Mouse (Mus musculus): Measurements from ENCODE around the gene Ccpg1os. TPM values are rescaled to one million over a fixed set of nuclear protein-coding genes. Genes with fewer than 3 reads are reported as not detected.

Ccpg1os gene
- polyA plus RNA-seq, 1 experiment from 2014 or later, result 13.5 TPM

DNA sequence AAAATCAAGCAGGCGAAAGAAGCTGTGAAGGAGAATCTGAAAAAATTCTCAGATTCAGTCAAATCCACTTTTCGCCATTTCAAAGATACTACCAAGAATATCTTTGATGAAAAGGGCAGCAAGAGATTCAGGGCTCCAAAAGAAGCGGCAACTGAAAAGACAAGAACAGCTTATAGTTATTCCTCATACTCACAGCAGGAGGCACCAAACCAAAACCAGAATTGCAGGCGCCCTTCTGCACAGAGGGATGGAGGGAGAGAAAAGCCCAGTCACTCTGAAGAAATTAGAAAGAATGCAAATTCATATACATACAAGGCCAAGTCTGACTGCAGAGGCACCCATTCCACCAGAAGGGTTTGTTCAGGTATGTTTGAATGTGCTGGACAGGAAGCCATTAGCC is 27.4 kb upstream of the Ccpg1os start:
- Histone ChIP-seq H3K27me3 (ENCODE audit: control insufficient read depth, insufficient read depth, low read length) (no peaks in the 10 kb centered on the region), H3K9me3 (replicated peaks; ENCODE audit: control insufficient read depth, low read length) (no peaks in the 10 kb centered on the region), H3K4me1 (ENCODE audit: control insufficient read depth, insufficient read depth, low read length) (no peaks in the 10 kb centered on the region), H3K9ac (ENCODE audit: low read depth, low read length) (no peak overlapping the region), H3K4me2 (no peak overlapping the region), H3K4me3 (ENCODE audit: low read depth, low read length) (no peak overlapping the region), H3K36me3 (ENCODE audit: control insufficient read depth, insufficient read depth, low read length) (peaks cover 5% of the 10 kb centered on the region; the same call in 1 of the 2 replicates), H3K27ac (ENCODE audit: low read depth, low read length) (no peak overlapping the region)
- ATAC-seq (replicated peaks; ENCODE audit: insufficient number of reproducible peaks, low FRiP score, low TSS enrichment), result no peak
- WGBS (ENCODE audit: insufficient replicate concordance), result 81% methylated on average over 4 of the region's 4 CpGs

DNA sequence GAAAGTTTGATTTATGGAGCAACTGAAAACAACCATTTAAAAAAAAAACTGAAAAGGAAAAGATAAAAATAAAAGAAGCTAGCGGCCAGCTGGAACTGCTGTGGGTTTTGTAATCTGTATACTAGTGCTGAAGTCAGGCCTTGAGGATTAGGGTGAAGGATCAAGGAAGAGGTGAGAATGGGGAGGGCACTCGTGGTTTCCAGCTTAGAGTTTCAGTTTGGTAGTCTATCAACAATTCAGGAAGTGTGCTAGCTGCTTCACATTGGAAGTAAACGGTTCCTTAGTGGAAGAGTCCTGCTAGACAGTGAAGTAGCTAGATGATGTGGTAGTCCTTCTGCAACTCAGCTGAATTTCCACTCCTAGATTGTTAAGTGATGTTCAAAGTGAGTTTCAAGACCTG is 23.2 kb upstream of the Ccpg1os start:
- no peak overlapping the region for H3K4me2 ChIP-seq
- no peak for ATAC-seq (replicated peaks; ENCODE audit: insufficient number of reproducible peaks, low FRiP score, low TSS enrichment)
- H3K27ac ChIP-seq (ENCODE audit: low read depth, low read length), result no peak overlapping the region
- H3K36me3 ChIP-seq (ENCODE audit: control insufficient read depth, insufficient read depth, low read length), result peaks cover 4% of the 10 kb centered on the region
- no peaks in the 10 kb centered on the region for H3K4me1 ChIP-seq (ENCODE audit: control insufficient read depth, insufficient read depth, low read length)
- no peak overlapping the region for H3K4me3 ChIP-seq (ENCODE audit: low read depth, low read length)
- H3K9ac ChIP-seq (ENCODE audit: low read depth, low read length), result no peak overlapping the region
- no peaks in the 10 kb centered on the region for H3K27me3 ChIP-seq (ENCODE audit: control insufficient read depth, insufficient read depth, low read length)
- H3K9me3 ChIP-seq (replicated peaks; ENCODE audit: control insufficient read depth, low read length), result no peaks in the 10 kb centered on the region
- WGBS (ENCODE audit: insufficient replicate concordance), result 60% methylated on average over 3 of the region's 3 CpGs

DNA sequence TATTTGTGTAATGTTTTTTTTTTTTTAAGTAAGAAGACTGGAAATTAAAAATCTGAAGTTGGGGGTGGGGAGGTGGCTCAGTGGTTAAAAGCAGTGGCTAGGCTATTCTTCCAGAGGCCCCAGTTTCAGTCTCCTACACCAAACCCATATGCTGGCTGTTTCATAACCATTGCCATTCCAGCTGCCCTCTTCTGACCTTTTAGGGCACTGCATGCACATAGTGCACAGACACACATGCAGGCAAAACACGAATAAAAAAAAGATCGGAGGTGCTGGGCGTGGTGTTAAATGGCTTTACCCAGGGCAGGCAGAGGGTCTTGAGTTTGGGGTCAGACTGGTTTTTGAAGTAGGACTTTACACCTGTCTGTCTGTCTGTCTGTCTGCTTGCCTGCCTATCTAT is 21.0 kb upstream of the Ccpg1os start:
- H3K27ac ChIP-seq (ENCODE audit: low read depth, low read length), result no peak overlapping the region
- H3K4me3 ChIP-seq (ENCODE audit: low read depth, low read length), result no peak overlapping the region
- no peaks in the 10 kb centered on the region for H3K9me3 ChIP-seq (replicated peaks; ENCODE audit: control insufficient read depth, low read length)
- H3K4me2 ChIP-seq, result no peak overlapping the region
- no peak for ATAC-seq (replicated peaks; ENCODE audit: insufficient number of reproducible peaks, low FRiP score, low TSS enrichment)
- no peaks in the 10 kb centered on the region for H3K4me1 ChIP-seq (ENCODE audit: control insufficient read depth, insufficient read depth, low read length)
- H3K27me3 ChIP-seq (ENCODE audit: control insufficient read depth, insufficient read depth, low read length), result no peaks in the 10 kb centered on the region
- H3K36me3 ChIP-seq (ENCODE audit: control insufficient read depth, insufficient read depth, low read length), result peaks cover 4% of the 10 kb centered on the region; the same call in 1 of the 2 replicates
- no peak overlapping the region for H3K9ac ChIP-seq (ENCODE audit: low read depth, low read length)
- WGBS (ENCODE audit: insufficient replicate concordance), result 94% methylated on average over 3 of the region's 3 CpGs

DNA sequence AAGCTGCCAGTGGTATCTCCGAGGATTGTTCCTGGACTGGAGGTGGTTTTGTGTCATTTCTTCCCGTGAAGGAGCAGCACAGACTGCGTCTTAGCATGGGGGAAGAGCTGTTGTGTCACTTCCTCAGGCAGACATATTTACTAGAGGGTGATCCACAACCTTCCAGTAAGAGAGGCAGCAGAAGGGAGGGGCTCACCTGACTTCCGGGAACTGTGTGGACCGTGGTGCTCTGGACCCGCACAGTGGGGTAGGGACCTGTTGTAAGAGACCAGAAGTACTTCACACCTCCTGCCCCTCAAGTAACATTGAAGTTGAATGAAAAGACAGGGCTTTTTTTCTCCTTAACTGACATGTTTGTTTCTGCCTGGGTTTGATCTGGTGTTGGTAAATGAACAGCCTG is 19.9 kb upstream of the Ccpg1os start:
- ATAC-seq (replicated peaks; ENCODE audit: insufficient number of reproducible peaks, low FRiP score, low TSS enrichment), result no peak
- no peak overlapping the region for H3K4me3 ChIP-seq (ENCODE audit: low read depth, low read length)
- H3K9ac ChIP-seq (ENCODE audit: low read depth, low read length), result no peak overlapping the region
- H3K9me3 ChIP-seq (replicated peaks; ENCODE audit: control insufficient read depth, low read length), result no peaks in the 10 kb centered on the region
- no peaks in the 10 kb centered on the region for H3K4me1 ChIP-seq (ENCODE audit: control insufficient read depth, insufficient read depth, low read length)
- WGBS (ENCODE audit: insufficient replicate concordance), result 77% methylated on average over 6 of the region's 6 CpGs
- H3K4me2 ChIP-seq, result no peak overlapping the region
- peaks cover 4% of the 10 kb centered on the region; the same call in 1 of the 2 replicates for H3K36me3 ChIP-seq (ENCODE audit: control insufficient read depth, insufficient read depth, low read length)
- no peaks in the 10 kb centered on the region for H3K27me3 ChIP-seq (ENCODE audit: control insufficient read depth, insufficient read depth, low read length)
- no peak overlapping the region for H3K27ac ChIP-seq (ENCODE audit: low read depth, low read length)

DNA sequence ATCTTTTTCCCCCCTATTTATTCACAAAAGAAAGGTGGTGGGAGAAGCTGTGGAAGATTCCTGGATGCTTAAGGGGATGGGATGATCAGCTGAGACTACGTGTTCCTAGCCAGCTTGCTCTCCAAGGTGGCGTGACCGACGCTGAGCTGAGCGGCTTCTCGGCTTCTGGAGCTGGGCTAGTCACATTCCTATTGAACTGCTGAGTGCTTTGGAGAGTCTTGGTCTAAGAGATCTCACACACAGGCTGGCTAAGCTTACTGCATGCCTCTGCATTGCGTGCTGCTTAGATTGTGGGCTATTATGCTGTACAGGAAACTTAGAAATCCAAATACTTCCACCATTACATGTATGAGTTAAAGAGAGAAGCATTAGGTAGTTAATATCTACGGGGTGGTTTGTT is 18.9 kb upstream of the Ccpg1os start:
- ATAC-seq (replicated peaks; ENCODE audit: insufficient number of reproducible peaks, low FRiP score, low TSS enrichment), result no peak
- H3K27ac ChIP-seq (ENCODE audit: low read depth, low read length), result no peak overlapping the region
- 80% methylated on average over 8 of the region's 8 CpGs for WGBS (ENCODE audit: insufficient replicate concordance)
- H3K4me1 ChIP-seq (ENCODE audit: control insufficient read depth, insufficient read depth, low read length), result no peaks in the 10 kb centered on the region
- H3K27me3 ChIP-seq (ENCODE audit: control insufficient read depth, insufficient read depth, low read length), result no peaks in the 10 kb centered on the region
- H3K9me3 ChIP-seq (replicated peaks; ENCODE audit: control insufficient read depth, low read length), result no peaks in the 10 kb centered on the region
- H3K36me3 ChIP-seq (ENCODE audit: control insufficient read depth, insufficient read depth, low read length), result peaks cover 4% of the 10 kb centered on the region; the same call in 1 of the 2 replicates
- H3K9ac ChIP-seq (ENCODE audit: low read depth, low read length), result no peak overlapping the region
- H3K4me2 ChIP-seq, result no peak overlapping the region
- H3K4me3 ChIP-seq (ENCODE audit: low read depth, low read length), result no peak overlapping the region

DNA sequence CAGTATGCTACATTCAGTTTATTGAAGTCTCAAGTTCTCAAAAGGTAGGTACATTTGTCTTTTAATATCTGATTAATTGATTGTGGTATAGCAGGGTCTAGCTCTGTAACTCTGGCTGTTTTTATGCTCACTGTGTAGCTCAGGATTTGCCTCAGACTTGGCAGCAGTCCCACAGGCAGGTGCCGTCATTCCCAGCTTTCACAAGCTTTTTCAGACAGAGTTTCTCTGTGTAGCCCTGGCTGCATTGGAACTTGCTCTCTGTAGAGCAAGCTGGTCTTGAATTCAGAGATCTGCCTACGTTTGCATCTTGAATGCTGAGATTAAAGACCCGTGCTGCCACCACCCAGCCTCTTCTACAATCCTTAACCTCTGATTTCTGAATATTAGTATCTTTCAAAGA is 17.0 kb upstream of the Ccpg1os start:
- Histone ChIP-seq H3K27ac (ENCODE audit: low read depth, low read length) (no peak overlapping the region), H3K9ac (ENCODE audit: low read depth, low read length) (no peak overlapping the region), H3K4me1 (ENCODE audit: control insufficient read depth, insufficient read depth, low read length) (no peaks in the 10 kb centered on the region), H3K9me3 (replicated peaks; ENCODE audit: control insufficient read depth, low read length) (no peaks in the 10 kb centered on the region), H3K27me3 (ENCODE audit: control insufficient read depth, insufficient read depth, low read length) (no peaks in the 10 kb centered on the region), H3K4me3 (ENCODE audit: low read depth, low read length) (no peak overlapping the region), H3K4me2 (no peak overlapping the region), H3K36me3 (ENCODE audit: control insufficient read depth, insufficient read depth, low read length) (peaks cover 4% of the 10 kb centered on the region; the same call in 1 of the 2 replicates)
- no peak for ATAC-seq (replicated peaks; ENCODE audit: insufficient number of reproducible peaks, low FRiP score, low TSS enrichment)
- WGBS (ENCODE audit: insufficient replicate concordance), result 70% methylated on average over 3 of the region's 3 CpGs

DNA sequence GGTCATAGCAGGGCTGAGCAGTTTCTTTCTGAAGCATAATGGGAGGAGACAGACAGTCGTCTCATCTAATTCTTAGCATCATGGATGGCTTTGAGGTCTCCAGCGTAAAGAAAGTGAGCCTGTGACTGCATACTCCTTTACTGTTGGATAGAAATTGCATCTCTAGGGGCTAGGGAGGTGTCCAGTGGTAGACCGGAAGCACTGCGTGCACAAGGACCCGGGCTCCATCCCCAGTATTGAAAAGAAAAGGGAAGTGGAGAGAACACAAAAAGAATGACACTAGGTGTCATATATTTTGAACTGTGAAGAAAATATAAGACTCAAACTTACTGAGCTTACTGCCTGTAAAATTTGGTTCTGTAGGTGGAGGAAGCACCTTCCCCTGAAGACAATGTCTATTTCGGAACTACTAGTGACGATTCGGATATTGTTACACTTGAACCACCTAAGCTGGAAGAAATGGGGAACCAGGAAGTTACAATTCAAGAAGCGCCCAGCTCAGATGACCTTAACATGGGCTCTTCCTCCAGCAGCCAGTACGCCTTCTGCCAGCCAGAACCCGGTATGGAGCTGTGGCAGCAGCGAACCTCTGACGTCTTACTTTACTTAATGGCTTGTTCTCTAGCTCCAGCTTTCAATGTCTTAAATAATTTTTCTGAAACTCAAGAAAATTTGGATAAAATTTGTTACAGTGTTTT is 16.3 kb upstream of the Ccpg1os start:
- H3K9me3 ChIP-seq (replicated peaks; ENCODE audit: control insufficient read depth, low read length), result no peaks in the 10 kb centered on the region
- no peak for ATAC-seq (replicated peaks; ENCODE audit: insufficient number of reproducible peaks, low FRiP score, low TSS enrichment)
- no peak overlapping the region for H3K27ac ChIP-seq (ENCODE audit: low read depth, low read length)
- peaks cover 4% of the 10 kb centered on the region; the same call in 1 of the 2 replicates for H3K36me3 ChIP-seq (ENCODE audit: control insufficient read depth, insufficient read depth, low read length)
- no peaks in the 10 kb centered on the region for H3K27me3 ChIP-seq (ENCODE audit: control insufficient read depth, insufficient read depth, low read length)
- H3K4me1 ChIP-seq (ENCODE audit: control insufficient read depth, insufficient read depth, low read length), result no peaks in the 10 kb centered on the region
- no peak overlapping the region for H3K4me3 ChIP-seq (ENCODE audit: low read depth, low read length)
- H3K9ac ChIP-seq (ENCODE audit: low read depth, low read length), result no peak overlapping the region
- no peak overlapping the region for H3K4me2 ChIP-seq
- 85% methylated on average over 13 of the region's 13 CpGs for WGBS (ENCODE audit: insufficient replicate concordance)

DNA sequence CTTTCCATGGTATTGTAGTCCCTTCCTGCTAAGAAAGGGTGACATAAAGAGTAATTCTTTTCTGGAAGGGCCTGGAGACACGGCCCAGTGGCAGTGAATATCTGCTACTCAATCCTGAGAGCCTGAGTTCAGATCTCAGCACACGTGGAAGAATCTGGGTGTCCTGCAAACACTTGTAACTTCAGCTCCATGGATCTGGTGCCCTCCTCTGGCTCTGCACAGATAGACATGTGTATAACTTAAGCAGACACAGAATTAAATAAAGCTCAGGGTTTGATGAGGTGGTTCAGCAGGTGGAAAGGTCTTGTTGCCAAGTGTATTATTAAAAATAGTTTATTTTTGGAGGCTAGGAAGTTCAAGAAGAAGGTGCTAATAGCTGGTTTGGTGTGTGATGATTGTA is 15.3 kb upstream of the Ccpg1os start:
- Histone ChIP-seq H3K27me3 (ENCODE audit: control insufficient read depth, insufficient read depth, low read length) (no peaks in the 10 kb centered on the region), H3K36me3 (ENCODE audit: control insufficient read depth, insufficient read depth, low read length) (no peaks in the 10 kb centered on the region; the same call in 1 of the 2 replicates), H3K27ac (ENCODE audit: low read depth, low read length) (no peak overlapping the region), H3K9ac (ENCODE audit: low read depth, low read length) (no peak overlapping the region), H3K4me3 (ENCODE audit: low read depth, low read length) (no peak overlapping the region), H3K9me3 (replicated peaks; ENCODE audit: control insufficient read depth, low read length) (no peaks in the 10 kb centered on the region), H3K4me2 (no peak overlapping the region), H3K4me1 (ENCODE audit: control insufficient read depth, insufficient read depth, low read length) (no peaks in the 10 kb centered on the region)
- 58% methylated on average over 2 of the region's 2 CpGs for WGBS (ENCODE audit: insufficient replicate concordance)
- no peak for ATAC-seq (replicated peaks; ENCODE audit: insufficient number of reproducible peaks, low FRiP score, low TSS enrichment)

DNA sequence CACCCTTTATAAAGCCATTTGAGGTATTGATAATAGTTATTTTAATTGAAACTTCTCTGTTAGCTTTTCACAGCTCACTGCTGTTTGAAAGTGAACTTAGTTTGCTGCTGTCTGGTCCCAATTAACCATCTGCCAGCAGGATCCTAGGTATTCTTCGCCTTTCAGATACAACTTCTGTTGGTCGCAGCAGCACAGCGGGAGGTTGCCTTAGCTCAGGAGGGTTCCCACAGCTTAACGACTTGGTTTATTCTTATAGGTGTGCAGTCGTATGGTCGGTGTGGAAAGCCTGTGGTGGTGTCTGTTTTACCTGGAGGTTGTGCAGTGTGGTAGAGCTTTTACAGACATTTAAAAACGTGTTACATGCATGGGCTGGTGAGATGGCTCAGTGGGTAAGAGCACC is 11.6 kb upstream of the Ccpg1os start:
- Histone ChIP-seq H3K4me1 (ENCODE audit: control insufficient read depth, insufficient read depth, low read length) (no peaks in the 10 kb centered on the region), H3K9ac (ENCODE audit: low read depth, low read length) (no peak overlapping the region), H3K4me2 (no peak overlapping the region), H3K27me3 (ENCODE audit: control insufficient read depth, insufficient read depth, low read length) (no peaks in the 10 kb centered on the region), H3K4me3 (ENCODE audit: low read depth, low read length) (no peak overlapping the region), H3K9me3 (replicated peaks; ENCODE audit: control insufficient read depth, low read length) (no peaks in the 10 kb centered on the region), H3K36me3 (ENCODE audit: control insufficient read depth, insufficient read depth, low read length) (no peaks in the 10 kb centered on the region), H3K27ac (ENCODE audit: low read depth, low read length) (no peak overlapping the region)
- ATAC-seq (replicated peaks; ENCODE audit: insufficient number of reproducible peaks, low FRiP score, low TSS enrichment), result no peak
- WGBS (ENCODE audit: insufficient replicate concordance), result 57% methylated on average over 7 of the region's 7 CpGs

All from heart, embryonic 11.5 days (tissue).